Mouse (Mus musculus) kidney, postnatal 14 days (tissue): ENCODE results near the gene Arap1.

Experiments used
- DNase-seq: peaks from one replicate; pipeline ENCODE4 v3.0.0; 2022; ENCODE audit warnings: mixed read lengths

Gene Arap1

DNA sequence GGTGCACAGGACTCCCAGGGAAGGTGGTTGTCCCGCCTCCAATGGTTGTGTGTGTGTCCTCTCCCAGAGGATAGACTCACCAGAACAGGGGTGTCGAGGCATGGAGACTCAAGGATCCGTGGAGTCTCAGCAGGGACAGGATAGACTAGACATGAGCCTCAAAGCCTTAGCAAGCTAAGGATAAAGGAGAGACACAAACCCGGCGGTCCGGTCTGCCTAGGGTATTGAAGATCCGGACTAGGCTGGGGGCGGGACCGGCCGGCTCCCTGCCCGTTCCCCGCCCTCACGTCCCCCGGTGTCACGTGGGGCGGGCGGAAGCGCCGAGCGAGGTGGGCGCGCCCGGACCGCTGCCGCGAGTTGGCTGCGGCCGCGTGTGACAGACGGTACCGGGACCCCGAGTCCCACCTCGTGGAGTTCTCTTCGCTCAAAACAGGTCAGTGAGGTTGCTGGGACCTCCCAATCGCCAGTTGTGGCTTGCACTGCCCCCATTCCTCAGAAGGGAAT, at the start of gene Arap1:
Gene Arap1, plus strand, starts transcription at position 301 of the 504 bp plus-strand sequence.
- DNase-seq: peak; percentile 79

DNA sequence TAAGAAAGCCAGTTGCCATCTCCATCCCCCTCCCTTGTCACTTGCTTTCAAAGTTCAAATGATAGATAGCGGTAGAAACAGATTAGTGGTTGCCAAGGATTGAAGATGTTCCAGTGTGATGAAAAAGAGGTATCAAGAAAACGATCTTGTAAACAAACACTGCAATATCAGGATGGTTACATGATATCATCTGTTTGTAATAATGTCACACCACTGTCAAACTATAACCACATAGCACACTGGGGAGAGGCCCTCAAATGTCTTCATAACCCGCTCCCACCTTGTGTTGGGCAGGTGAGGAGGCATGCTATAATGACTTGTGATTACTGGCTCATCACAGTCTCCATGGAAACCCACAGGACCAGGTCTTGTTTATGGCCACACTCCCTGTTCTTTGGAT, 49.5 kb upstream of the Arap1 start:
- DNase-seq: no peak

DNA sequence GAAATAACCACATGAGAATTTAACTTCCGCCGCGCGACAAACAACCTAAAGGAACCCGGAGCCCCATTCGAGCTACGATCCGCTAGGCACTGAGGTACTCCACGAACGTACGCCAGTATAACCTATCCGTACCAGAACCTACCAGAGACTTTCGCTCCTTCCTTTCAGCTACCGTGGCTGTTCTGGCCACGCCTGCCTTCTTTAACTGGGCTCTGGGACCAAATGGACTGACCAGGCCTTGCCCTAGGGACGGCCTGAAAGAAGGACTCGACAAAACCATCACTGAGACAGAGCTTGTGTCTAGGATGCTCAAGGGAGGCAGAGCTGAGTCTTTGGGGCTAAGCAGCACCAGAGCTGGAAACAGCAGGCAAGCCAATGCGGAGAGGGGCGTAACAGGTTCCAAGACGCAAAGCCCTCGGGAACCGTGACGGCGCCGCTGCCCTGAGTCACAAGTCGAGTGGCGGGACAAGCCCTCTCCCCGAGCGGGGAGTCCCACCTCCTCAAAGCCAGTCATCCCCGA, 46.4 kb upstream of the Arap1 start:
- no peak for DNase-seq

DNA sequence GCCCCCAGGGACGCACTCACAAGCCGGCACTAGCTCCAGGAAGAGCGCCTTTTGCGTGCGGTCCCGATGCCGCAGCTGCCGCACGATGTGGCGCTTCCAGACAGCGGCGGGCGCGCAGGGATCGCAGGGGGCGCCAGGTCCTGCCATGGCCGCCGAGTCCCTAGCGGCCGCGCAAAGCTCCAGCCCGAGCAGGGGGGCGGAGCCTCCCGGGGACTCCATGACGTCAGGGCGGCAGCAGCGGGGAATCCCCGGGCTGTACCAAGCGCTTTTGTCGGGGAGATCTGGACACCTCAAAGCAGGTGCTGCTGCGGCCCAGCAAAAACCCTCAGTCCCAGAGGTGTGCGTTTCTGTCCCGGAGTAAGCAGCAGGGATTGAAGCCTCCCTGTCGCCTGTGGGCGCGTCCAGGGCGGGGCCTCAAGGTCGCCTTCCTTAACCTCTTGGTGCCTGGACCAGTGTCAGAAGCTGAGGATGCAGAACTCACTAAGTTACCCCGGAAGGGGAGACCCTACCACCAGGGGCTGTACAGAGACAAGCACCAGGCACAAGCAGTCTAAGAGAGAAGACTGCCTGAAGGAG, 45.9 kb upstream of the Arap1 start, which contains the start of gene Atg16l2:
Gene Atg16l2, minus strand, starts transcription at position 371 of the 576 bp plus-strand sequence.
- peak; percentile 95 for DNase-seq

DNA sequence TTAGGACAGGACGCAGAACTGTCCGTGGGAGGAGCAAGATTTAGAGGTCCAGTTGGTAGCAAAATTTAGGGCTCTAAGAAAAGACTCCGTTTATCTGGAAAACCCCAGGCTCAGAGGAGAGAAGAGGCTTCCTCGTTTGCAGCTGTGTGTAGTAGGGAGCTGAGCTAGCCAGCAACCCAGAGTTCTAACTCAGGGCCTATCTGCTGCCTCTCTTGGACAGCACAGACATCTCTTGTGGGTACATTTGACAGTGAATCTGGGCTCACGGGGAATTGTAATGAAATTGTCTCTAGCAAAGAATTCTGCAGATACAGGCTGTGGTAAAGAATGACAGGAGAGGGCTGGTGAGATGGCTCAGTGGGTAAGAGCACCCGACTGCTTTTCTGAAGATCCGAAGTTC, 45.2 kb upstream of the Arap1 start:
- DNase-seq: no peak

DNA sequence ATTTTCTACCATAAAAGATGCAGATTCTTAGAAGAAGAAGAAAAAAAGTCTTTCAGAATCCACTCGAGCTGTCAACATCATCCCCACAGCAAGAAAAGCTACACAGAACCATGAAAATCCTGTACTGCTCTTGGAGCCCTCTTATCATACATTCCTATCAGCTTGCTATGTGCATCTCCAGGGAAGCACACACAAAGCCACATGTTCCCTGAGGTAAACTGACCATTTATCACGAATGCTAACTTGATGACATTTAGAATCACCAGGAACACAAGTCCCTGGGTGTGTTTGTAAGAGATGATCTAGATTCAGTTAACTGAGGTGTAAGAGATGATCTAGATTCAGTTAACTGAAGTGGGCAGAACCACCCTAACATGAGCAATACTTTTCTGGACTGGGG, 41.0 kb upstream of the Arap1 start:
- DNase-seq: no peak

DNA sequence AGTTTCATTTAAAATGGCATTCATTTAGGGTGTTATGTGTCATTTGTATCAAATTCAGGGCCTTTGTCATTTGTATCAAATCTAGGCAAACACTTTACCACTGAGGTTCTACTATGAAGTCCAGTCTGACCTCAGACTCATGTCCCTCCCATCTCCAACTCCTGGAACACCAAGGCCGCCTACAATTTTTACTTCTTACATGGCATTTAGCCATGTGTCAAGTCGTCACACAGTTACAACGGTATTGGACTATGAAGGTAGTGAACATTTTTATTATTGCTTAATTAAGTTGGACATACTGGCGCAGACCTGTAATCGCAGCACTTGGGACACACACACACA, 37.9 kb upstream of the Arap1 start:
- DNase-seq: no peak

DNA sequence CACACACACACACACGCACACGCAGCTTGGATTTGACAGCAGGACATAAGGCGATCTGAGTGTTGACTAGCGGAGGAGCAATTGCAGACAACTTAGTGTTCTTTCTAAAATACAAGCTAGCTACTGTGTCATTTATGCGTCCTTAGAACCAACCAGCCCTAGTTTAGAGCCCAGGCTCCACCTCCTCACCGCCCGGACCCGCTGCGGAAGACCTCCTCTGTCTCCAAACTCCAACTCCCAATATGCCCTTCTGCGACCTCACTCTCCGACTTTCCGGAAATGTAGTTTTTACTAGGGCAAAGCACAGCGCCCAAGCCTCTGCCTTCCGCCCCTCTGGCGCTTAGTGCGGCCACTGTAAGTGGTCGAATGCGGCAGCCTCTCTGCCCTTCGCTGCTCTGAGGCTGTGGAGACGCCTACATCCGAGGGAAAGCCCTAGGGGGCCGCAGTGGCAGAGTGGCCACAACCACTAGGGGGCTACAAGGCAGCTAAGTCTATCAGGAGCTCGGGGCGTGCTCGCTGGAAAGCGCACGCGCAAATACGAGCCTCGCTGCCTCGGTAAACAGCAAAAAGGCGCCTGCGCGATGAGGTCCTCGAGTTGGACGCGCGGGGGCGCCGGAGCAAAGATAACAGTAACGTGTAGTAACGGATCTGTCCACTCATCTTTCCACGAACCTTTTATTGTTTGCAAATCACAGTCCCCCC, 37.4 kb upstream of the Arap1 start:
- DNase-seq: peak; percentile 99

DNA sequence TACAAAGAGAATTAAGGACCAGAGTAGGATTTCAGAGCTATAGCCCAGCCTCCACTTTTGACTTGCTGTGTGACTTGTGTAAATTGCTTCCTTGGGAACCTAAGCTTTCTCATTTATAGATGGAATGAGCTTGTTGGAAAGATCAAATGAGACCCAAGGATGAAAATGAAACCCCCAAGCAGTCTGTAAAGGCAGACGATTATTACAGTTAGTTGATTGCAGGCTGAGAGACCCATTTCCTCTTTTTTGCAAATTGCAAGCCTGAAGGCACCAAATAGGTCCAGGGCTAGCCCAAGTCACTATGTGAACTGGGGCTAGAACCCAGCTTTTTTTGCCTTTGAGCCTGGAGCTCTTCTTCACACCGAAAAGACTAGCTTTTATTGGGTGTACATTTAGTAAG, 36.8 kb upstream of the Arap1 start:
- DNase-seq: no peak

DNA sequence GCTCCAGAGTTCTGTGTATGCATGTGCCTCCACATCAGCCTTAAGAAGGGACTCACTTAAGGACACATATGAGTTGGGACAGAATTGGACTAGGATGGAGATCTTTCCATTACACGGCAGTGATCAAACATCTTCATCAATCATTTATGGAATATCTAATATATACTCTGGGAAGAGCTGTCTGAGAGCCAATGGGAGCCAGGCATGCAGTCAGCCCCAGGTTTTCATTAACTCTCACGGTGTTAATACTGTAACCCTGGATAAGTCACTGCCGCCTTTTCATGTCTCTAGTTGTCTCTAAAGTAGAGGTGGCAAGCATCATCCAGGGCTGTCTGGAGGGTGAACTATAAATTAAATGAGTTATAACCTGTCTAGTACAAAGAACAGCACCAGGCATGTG, 34.8 kb upstream of the Arap1 start:
- no peak for DNase-seq

DNA sequence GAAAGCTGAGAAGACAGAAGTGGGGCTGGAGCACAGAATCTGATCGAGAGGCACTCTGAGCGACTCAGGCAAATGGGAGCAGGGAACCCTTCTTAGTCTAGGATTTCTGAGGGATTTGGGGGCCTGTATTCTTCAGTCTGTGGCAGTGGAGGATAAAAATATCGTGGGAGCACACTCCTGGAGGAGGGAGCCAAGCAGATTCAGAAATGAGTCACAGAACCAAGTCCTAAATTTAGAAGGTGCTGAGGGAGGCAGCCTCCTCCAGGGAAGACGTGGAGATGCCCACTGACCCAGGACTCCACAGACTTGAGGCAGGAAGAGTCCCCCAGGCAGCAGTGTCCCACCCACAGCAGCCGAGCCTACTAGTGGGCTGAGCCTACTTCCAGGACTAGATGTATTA, 33.5 kb upstream of the Arap1 start:
- no peak for DNase-seq

DNA sequence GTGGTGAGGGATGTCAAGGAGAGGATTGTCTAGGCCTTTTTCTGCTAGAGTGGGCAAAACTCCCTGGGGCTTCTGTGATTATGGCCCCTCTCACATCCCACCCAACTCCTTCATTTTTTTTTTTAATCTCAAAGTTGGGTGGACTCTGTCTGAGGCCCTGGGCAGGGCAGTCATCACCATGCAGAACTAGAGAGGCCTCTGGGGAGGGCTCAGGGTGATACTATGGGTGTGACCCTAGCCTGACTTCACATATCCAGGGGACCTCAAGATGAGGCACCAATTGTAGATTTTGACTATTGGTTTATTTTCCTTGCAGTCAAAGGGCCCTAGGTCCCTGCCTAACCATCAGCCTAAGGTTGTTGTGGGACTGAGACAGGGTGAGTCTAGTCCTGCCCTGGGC, 32.2 kb upstream of the Arap1 start:
- DNase-seq: no peak

DNA sequence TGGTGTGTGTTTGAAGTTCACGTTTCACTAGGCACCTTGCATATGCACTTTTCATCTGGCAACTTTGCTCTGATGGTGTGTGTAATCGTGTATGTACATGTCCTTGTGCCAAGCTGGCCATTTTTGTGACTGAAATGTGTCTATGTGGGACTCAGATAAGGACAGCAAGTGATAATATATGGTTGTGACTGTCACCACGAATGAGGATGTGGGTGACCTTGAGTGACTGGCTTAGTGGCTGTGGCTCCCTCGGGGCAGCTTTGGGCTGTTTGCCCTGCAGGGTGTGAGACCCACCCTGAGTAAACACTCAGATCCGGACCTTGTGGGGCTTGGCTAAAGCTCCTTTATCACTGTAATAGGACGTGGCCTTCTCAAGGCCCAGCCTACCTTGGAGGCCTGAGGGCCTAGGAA, 31.3 kb upstream of the Arap1 start:
- DNase-seq: no peak

DNA sequence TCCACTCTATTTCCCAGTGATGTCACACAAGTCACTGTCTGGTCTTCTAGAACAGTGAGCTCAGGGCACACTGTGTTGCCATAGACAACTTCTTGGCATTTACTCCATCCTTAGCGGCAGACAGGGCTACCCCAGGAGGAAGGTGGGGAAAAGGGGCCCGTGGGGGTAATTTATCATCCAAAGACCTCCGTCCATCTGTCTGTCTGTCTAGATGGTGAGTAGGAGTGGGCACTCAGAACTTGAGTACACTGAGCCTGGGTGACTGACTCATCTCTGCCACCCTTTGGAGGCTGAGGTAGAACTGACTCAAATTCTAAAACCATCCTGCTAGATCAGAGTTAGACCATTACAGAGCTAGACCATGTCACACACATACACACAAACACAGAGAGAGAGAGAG, 30.9 kb upstream of the Arap1 start, which contains the start of gene Stard10:
Gene Stard10, plus strand, starts transcription at position 73 of the 400 bp plus-strand sequence.
- no peak for DNase-seq

DNA sequence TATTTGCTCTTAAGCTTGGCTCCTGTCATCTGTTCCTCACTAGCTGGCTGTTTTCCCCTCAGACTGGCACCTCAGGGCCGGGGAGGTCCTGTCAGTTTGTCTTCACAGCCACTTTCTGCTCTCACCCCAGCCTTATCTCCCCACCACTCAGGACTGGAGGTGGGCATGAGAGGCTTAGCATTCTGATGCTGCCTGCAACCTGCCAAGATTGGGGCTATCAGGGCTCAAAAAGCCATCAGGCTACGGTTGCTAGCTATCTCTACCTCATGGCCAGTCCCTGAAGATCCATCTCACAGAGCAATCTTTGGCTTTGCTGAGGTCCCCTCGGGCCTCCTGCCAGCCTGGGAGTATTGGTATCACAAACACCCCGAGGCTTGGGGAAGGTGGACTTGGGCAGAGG, 29.0 kb upstream of the Arap1 start:
- no peak for DNase-seq

DNA sequence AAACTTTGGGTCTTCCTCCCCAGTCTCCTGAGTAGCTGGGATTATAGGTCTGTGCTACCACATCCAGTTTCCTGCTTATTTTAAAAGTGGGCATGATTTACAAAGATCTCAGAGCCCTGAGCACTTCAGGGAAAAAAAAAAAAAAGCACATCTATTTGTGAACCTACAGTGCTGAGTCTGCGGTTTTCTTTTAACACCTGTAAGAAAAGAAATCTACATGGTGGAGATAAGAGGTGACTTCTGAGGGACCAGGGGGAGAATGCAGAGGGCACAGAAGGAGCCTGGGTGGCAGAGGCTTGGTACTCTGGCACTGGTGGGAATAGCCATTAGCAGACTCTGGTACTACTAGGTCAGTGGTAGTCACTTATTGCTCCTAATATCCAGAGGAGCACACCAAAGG, 28.1 kb upstream of the Arap1 start:
- no peak for DNase-seq

DNA sequence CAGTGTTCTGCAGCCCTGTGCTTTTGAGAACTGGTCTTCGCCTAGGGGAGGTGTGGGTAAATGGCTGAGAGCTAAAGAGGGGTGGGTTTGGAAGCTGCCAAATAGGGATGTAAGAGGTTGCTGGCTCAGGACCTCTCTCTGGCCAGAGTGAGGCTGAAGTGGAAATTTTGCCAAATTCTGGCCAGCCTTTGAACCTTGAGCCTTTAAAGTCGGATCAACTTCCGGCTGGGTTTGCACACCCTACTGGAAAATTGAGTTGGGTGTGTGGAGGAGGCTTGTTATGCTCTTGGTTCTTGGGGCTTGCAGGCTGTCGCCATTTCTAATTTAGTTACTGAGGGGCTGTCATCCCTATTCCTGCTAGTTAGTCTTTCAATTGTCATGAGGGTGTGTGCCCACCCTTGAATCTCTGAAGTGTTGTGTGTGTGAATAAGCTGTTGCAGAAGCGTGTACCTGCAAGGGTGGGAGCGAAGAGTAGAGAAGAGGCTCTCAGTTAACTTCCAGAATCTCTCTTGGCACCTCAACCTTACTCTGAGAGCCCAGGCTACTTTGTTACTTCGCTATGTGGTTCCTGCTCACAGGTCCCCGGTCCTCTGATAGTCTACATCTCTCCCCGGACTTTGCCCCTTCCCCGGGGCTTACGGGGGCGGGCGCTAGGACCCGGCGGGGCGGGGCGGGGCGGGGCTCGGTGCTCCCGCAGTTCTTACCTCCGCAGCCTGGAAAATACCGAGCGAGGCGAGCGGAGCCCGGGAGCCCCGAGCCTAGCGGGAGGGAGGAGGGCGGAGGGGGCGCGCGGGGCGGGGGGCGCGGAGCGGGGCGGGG, 27.3 kb upstream of the Arap1 start:
- peak; percentile 83 for DNase-seq

DNA sequence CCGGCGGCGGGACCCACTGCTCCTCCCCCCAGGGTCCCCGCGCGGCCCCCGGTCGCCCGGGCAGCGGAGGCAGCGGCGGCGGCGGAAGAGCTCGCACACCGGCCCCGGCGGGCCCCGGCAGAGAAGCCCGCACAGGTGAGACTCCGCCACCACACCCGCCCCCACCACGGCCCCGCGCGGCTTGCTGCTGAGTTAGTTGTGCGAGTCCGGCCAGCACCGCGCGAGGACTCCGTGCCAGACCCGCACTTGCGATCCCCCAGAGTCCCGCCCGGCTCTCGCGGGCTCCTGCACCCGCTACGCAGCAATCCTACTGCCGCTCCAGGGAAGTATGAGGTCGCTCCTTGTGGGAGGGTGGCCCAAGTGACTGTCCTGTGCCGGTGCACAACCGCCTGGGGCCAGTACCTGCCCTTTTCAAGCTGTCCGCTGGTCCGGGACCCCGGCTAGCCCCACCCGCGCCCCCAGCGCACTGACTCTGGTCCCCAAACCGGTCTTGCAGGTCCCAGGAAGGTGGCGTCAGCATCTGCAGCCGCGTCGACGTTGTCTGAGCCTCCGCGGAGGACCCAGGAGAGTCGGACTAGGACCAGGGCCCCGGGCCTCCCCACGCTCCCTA, 26.5 kb upstream of the Arap1 start:
- DNase-seq: peak; percentile 76

DNA sequence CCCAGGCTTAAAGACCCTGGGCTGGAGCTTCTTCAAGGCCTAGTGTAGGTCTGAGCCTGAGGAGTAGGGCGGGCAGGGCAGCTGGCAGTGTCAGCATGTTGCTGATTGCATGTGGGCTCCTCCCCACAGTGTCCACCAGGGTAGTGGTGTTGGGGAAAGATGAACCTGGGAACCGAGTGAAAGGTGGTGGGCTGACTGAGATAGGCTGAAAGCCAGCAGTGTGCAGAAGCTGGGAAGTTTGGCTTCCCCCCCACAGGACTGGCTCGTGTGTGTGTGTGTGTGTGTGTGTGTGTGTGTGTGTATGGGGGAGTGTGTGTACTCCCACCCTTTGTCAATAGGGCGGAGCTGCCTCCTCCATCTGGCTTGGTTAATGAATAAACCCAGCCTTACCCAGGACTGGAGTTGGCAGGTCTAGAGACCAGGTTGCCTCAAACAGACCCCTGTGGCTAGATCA, 24.7 kb upstream of the Arap1 start:
- DNase-seq: peak; percentile 66

DNA sequence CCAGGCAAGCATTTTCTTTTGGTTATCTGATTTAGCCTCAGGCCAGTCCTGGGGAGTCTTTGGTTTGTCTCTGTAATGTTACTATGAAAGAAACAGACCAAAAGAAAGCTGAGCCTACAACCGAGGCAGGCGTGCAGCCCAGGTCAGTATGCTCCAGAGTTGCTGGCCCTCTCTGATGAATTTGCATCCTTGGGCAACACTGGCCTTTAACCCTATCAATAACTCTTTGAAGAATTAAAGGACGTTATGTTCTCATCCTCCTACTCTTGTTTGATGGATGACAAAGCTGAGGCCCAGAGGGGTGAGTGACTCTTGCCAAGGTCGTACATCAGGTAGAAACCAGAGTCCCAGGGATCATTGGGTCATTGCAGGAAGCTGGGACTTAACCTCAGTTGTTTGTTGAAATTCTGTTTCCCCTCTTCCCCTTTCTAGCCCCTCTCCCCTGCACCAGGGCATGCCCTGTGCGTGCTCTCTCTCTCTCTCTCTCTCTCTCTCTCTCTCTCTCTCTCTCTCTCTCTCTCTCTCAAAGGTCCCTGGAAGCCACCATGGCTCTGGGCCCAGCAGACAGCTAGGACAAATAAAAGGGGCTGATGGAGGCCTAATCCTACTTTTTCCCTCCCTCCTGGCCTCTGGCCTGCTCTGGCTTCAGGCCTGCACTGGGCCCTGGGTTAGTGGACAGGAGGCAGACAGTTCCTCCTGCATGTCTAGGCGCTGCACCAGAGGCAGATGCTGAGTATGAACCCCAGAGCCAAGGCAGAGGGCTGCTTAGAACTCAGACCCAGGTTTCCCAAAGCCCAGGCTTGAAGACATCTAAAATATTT, 23.5 kb upstream of the Arap1 start:
- no peak for DNase-seq

DNA sequence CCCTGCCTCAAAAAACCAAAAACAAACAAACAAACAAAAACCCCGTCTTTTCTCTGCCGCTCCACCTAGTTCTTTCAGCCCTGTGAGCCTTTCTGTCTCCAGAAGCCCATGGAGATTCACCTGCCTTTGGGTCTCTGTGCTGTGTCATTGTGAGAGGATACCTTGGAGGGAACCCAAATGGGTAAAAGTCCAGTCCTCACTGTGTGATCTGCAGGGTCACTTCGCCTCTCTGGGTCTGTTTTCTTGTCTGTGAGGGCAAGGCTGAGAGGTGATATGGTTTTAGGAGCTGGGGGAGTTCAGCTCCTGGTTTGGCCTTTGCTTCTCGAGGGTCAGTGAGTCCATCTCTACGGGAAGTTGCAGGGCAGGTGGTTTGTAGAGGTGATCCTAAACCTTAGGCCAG, 21.9 kb upstream of the Arap1 start:
- DNase-seq: peak; percentile 50

DNA sequence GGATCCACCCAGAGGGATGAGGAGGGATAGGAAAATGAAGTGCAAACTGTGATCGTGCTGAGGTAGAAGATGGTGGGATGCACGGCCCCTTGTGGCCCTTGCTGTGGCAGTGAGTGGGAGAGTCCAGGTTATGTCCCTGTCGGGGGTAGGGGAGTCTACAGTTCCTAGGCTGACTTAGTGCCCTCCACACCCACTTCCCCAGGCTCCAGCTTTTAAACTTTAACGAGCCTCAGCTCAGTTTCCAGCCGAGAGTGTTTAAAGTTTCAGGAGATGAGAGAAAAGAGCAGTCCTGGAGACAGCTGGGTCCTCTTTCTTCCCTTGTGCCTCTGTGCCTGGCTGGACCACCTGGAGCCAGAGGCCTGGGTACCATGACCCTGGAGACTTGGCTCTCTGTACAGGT, 20.6 kb upstream of the Arap1 start:
- DNase-seq: peak; percentile 33
